Mouse (Mus musculus): ENCODE measurements at regions not wholly inside any gene's neighbourhood (a gene's known extent, or its start where the extent isn't known, plus 50 kb on each side); places are given as distances from the start of the nearest gene placed in this dataset.

GRCm38 (mm10) chr8:86381977-86382376 is 198.5 kb downstream of the Abcc12 start:
- TF ChIP-seq CTCF (IDR thresholded peaks at IDR 0.05; ENCODE audit: low read depth) (no peak), EP300 (IDR thresholded peaks at IDR 0.05; ENCODE audit: low read depth) (no peak)
